Mouse (Mus musculus): ENCODE measurements around the gene Parvb. TPM values are rescaled to one million over a fixed set of nuclear protein-coding genes. Genes with fewer than 3 reads are reported as not detected.
"Not testable (repeated sequence)": the region's sequence is repeated elsewhere in the genome, so short reads cannot be mapped to it uniquely, and the experiment has no call there.

Parvb gene
- polyA plus RNA-seq, 1 experiment from 2014 or later = 9.0 TPM

DNA sequence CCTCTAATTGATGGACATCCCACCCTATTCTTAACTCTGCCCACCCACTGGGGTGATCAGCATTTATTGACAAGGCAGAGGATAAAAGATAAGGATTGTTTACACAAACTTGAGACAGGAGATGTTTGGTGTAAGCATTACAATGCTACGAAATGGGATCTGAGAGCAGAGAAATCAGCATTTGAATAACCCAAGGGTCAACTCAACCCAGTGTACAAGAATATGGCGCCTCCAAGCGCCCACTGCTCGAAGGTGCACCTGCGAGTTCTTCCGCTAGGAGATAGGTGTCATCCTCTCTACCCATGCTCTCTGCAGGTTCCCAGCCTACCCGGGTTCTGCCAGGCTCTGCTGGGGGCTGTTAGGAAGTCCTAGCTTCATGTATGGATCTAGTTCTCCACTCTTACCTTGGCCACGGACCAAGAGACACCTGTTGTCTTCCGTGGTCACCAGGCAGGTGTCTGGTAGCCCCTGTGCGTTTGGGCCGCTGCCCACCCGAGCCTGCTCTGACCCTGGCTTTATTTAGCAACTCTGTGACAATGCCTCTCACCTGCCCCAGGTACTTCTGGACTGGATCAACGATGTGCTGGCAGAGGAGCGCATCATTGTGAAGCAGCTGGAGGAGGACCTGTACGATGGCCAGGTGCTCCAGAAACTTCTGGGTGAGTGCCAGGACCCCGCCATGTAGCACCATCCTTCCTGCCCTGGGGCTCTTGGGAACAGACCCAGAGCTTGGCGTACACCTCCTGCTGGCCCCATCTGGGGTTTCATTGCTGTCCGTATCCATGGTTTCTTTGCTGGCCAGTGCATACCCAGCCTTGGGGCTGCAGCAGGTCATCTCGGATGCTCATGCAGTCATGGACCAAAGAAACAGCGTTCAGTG lies 50.6 kb downstream of the Parvb start:
- Histone ChIP-seq H3K4me3 (no peak overlapping the region), H3K27me3 (no peaks in the 10 kb centered on the region), H3K27ac (replicated peaks) (no peak overlapping the region), H3K4me1 (replicated peaks) (peaks cover 15% of the 10 kb centered on the region), H3K36me3 (no peaks in the 10 kb centered on the region), H3K9ac (no peak overlapping the region), H3K4me2 (no peak overlapping the region), H3K9me3 (no peaks in the 10 kb centered on the region)
- no peak for ATAC-seq (ENCODE audit: low read depth)
- 67% methylated on average over 20 of the region's 20 CpGs for WGBS

GRCm38 (mm10) chr15:84284059-84284458 lies 52.2 kb downstream of the Parvb start:
- WGBS = 55% methylated on average over 5 of the region's 5 CpGs
- H3K4me3 ChIP-seq = no peak overlapping the region
- no peak overlapping the region for H3K27ac ChIP-seq (replicated peaks)
- H3K27me3 ChIP-seq = no peaks in the 10 kb centered on the region
- no peak for ATAC-seq (ENCODE audit: low read depth)
- H3K9ac ChIP-seq = no peak overlapping the region
- no peak overlapping the region for H3K4me2 ChIP-seq
- H3K36me3 ChIP-seq = no peaks in the 10 kb centered on the region
- H3K9me3 ChIP-seq = no peaks in the 10 kb centered on the region
- H3K4me1 ChIP-seq (replicated peaks) = peaks cover 7% of the 10 kb centered on the region

- 75% methylated on average over 7 of the region's 7 CpGs for WGBS
- Histone ChIP-seq H3K27me3 (no peaks in the 10 kb centered on the region), H3K9me3 (no peaks in the 10 kb centered on the region), H3K27ac (replicated peaks) (no peak overlapping the region), H3K36me3 (no peaks in the 10 kb centered on the region), H3K9ac (no peak overlapping the region), H3K4me2 (no peak overlapping the region), H3K4me1 (replicated peaks) (peaks cover 5% of the 10 kb centered on the region; the same call in 1 of the 2 replicates), H3K4me3 (no peak overlapping the region)
- ATAC-seq (ENCODE audit: low read depth) = no peak
Observed at GRCm38 (mm10) chr15:84285453-84285852, 53.6 kb downstream of the Parvb start.

GRCm38 (mm10) chr15:84288953-84289352 lies 57.1 kb downstream of the Parvb start:
- not testable (repeated sequence) for H3K4me1 ChIP-seq (replicated peaks); ATAC-seq (ENCODE audit: low read depth); H3K4me2 ChIP-seq; H3K36me3 ChIP-seq; H3K9me3 ChIP-seq; H3K27me3 ChIP-seq; H3K4me3 ChIP-seq; H3K9ac ChIP-seq; H3K27ac ChIP-seq (replicated peaks)
- 80% methylated on average over 1 of the region's 1 CpGs for WGBS

GRCm38 (mm10) chr15:84291097-84291496 lies 59.3 kb downstream of the Parvb start:
- Histone ChIP-seq H3K9me3 (no peaks in the 10 kb centered on the region), H3K27me3 (no peaks in the 10 kb centered on the region), H3K4me1 (replicated peaks) (no peaks in the 10 kb centered on the region; the same call in 1 of the 2 replicates), H3K36me3 (no peaks in the 10 kb centered on the region), H3K4me3 (no peak overlapping the region), H3K4me2 (no peak overlapping the region), H3K27ac (replicated peaks) (no peak overlapping the region), H3K9ac (no peak overlapping the region)
- ATAC-seq (ENCODE audit: low read depth) = no peak
- WGBS = 90% methylated on average over 5 of the region's 5 CpGs

GRCm38 (mm10) chr15:84293590-84293989 lies 61.7 kb downstream of the Parvb start:
- H3K9me3 ChIP-seq = no peaks in the 10 kb centered on the region
- no peak overlapping the region for H3K27ac ChIP-seq (replicated peaks)
- H3K4me2 ChIP-seq = no peak overlapping the region
- H3K4me3 ChIP-seq = no peak overlapping the region
- H3K27me3 ChIP-seq = peaks cover 4% of the 10 kb centered on the region; the same call in 1 of the 2 replicates
- H3K36me3 ChIP-seq = no peaks in the 10 kb centered on the region
- 77% methylated on average over 12 of the region's 12 CpGs for WGBS
- no peak for ATAC-seq (ENCODE audit: low read depth)
- peaks cover 9% of the 10 kb centered on the region for H3K4me1 ChIP-seq (replicated peaks)
- H3K9ac ChIP-seq = no peak overlapping the region

GRCm38 (mm10) chr15:84294391-84294790 lies 62.5 kb downstream of the Parvb start:
- H3K36me3 ChIP-seq = no peaks in the 10 kb centered on the region
- no peak for ATAC-seq (ENCODE audit: low read depth)
- WGBS = 57% methylated on average over 9 of the region's 9 CpGs

DNA sequence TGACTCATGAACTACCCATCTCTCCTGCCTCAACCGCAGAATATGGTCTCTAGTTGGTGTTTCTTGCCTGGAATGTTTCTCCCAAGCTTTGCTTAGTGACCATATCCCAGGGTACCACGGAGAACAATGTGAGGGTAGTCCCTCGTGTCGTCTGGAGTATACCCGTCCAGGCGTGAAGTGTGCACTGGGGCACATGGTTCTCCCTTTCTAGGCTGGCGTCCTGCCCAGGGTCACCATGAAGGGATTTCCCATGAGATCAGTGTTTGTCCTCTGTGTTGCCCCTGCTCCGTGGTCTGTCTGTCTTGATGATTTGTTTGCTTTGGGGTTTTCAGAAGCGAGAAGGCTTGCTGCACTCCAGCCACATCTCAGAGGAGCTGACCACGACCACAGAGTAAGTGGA lies 63.4 kb downstream of the Parvb start:
- WGBS = 66% methylated on average over 10 of the region's 10 CpGs
- no peak for ATAC-seq (ENCODE audit: low read depth)
- Histone ChIP-seq H3K36me3 (no peaks in the 10 kb centered on the region), H3K4me3 (no peak overlapping the region), H3K27me3 (peaks cover 4% of the 10 kb centered on the region; the same call in 1 of the 2 replicates), H3K4me1 (replicated peaks) (peaks cover 26% of the 10 kb centered on the region), H3K4me2 (no peak overlapping the region), H3K9ac (no peak overlapping the region), H3K27ac (replicated peaks) (no peak overlapping the region), H3K9me3 (no peaks in the 10 kb centered on the region)

More at GRCm38 (mm10) chr15:84294391-84294790, 62.5 kb downstream of the Parvb start:
- Histone ChIP-seq H3K4me1 (replicated peaks) (peaks cover 17% of the 10 kb centered on the region), H3K9ac (no peak overlapping the region), H3K9me3 (no peaks in the 10 kb centered on the region), H3K27me3 (peaks cover 4% of the 10 kb centered on the region; the same call in 1 of the 2 replicates), H3K4me3 (no peak overlapping the region), H3K4me2 (no peak overlapping the region), H3K27ac (replicated peaks) (no peak overlapping the region)

- WGBS = 58% methylated on average over 8 of the region's 8 CpGs
- Histone ChIP-seq H3K4me1 (replicated peaks) (peaks cover 48% of the 10 kb centered on the region), H3K9me3 (no peaks in the 10 kb centered on the region)
Observed at GRCm38 (mm10) chr15:84297454-84297853, 65.6 kb downstream of the Parvb start.

GRCm38 (mm10) chr15:84298804-84299370 lies 67.0 kb downstream of the Parvb start:
- Histone ChIP-seq H3K36me3 (no peaks in the 10 kb centered on the region), H3K4me3 (no peak overlapping the region), H3K4me1 (replicated peaks) (peaks cover 62% of the 10 kb centered on the region), H3K27ac (replicated peaks) (peak overlapping the region; percentile 68), H3K4me2 (no peak overlapping the region), H3K9me3 (no peaks in the 10 kb centered on the region), H3K9ac (peak overlapping the region; percentile 14; the same call in 1 of the 2 replicates), H3K27me3 (peaks cover 4% of the 10 kb centered on the region; the same call in 1 of the 2 replicates)
- 5% methylated on average over 13 of the region's 13 CpGs for WGBS
- 0 out of 2 replicates have a peak, but pooled peaks have one; percentile 8 for ATAC-seq (ENCODE audit: low read depth)

More at GRCm38 (mm10) chr15:84297454-84297853, 65.6 kb downstream of the Parvb start:
- Histone ChIP-seq H3K4me2 (no peak overlapping the region), H3K27ac (replicated peaks) (no peak overlapping the region), H3K27me3 (peaks cover 4% of the 10 kb centered on the region; the same call in 1 of the 2 replicates), H3K4me3 (no peak overlapping the region), H3K36me3 (no peaks in the 10 kb centered on the region), H3K9ac (no peak overlapping the region)
- no peak for ATAC-seq (ENCODE audit: low read depth)

- peaks cover 71% of the 10 kb centered on the region for H3K4me1 ChIP-seq (replicated peaks)
Observed at GRCm38 (mm10) chr15:84299662-84300333, 68.0 kb downstream of the Parvb start.

DNA sequence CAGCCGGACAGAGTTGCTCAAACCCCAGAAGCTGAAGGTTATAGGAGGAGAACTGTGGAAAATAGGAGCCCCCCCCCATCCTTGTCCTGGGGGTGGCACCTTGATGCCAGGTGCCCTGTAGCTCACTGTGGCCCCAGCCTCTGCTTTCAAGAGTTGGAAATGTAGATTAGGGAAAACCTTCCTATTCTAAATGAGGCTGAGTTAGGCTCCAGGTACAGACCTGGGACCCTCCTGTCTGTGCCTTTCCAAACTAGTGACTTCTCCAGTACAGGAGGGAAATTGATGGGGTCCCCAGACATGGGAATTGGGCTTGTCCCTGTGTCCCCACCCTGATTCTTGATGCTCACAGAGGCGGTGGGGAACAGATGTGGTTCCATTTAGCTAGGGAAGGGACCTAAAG lies 68.7 kb downstream of the Parvb start:
- Histone ChIP-seq H3K4me2 (no peak overlapping the region), H3K9me3 (no peaks in the 10 kb centered on the region), H3K36me3 (no peaks in the 10 kb centered on the region), H3K27ac (replicated peaks) (peak overlapping the region; percentile 68), H3K27me3 (peaks cover 4% of the 10 kb centered on the region; the same call in 1 of the 2 replicates), H3K9ac (0 out of 2 replicates have a peak overlapping the region, but pooled peaks have one; percentile 27), H3K4me1 (replicated peaks) (peaks cover 79% of the 10 kb centered on the region), H3K4me3 (no peak overlapping the region)
- ATAC-seq (ENCODE audit: low read depth) = no peak
- 58% methylated on average over 2 of the region's 2 CpGs for WGBS

More at GRCm38 (mm10) chr15:84299662-84300333, 68.0 kb downstream of the Parvb start:
- WGBS = 13% methylated on average over 9 of the region's 9 CpGs
- Histone ChIP-seq H3K27ac (replicated peaks) (peak overlapping the region; percentile 68), H3K4me3 (no peak overlapping the region), H3K9ac (peak overlapping the region; percentile 27), H3K27me3 (peaks cover 4% of the 10 kb centered on the region; the same call in 1 of the 2 replicates), H3K4me2 (peak overlapping the region; percentile 20), H3K36me3 (no peaks in the 10 kb centered on the region), H3K9me3 (no peaks in the 10 kb centered on the region)
- ATAC-seq (ENCODE audit: low read depth) = peak; percentile 42
